Mouse (Mus musculus): Measurements from ENCODE around the gene Adamts7.

DNA sequence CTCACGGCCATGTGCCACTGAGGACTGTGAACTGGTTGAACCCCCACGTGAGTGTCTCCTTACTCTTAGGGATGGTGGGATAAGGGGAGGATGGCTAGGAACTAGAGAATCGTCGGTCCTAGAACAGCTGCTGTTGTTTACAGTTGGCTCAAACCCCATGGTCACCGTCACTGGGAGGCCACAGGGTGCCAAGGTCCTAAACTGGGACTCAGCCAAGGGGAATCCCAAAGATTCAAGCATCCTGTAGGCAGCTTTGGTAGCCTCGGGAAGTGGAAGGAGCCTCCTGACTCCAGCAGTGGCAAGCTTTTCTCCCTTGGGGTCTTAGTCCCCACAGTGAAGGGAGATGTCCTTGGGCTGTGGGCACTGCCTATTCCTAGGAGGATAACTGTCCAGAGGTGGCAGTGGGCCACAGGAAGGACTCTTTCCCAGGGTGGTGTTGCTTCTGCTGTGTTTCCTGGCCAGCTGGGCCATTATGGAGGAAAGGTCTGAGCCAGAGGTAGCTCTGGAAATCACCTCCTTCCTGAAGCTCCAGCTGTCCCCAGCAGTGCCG is 34.3 kb downstream of the Adamts7 start:
- TF ChIP-seq POLR2A (IDR thresholded peaks at IDR 0.05; ENCODE audit: insufficient read length, low read depth) (no peak), MYOD1 (IDR thresholded peaks at IDR 0.05; ENCODE audit: control insufficient read depth in 1 of 3, insufficient read length in 2 of 3, low read depth in 2 of 3) (peak in 1 of 3 experiments; percentile 32), USF1 (IDR thresholded peaks at IDR 0.05; ENCODE audit: low read depth) (no peak), CEBPB (IDR thresholded peaks at IDR 0.05; ENCODE audit: insufficient read depth, poor library complexity, severe bottlenecking) (no peak), TCF12 (IDR thresholded peaks at IDR 0.05; ENCODE audit: insufficient read depth, poor library complexity, severe bottlenecking) (no peak), REST (IDR thresholded peaks at IDR 0.05; ENCODE audit: insufficient read depth, insufficient read length) (no peak), E2F4 (IDR thresholded peaks at IDR 0.05; ENCODE audit: insufficient read depth) (no peak), MAX (IDR thresholded peaks at IDR 0.05; ENCODE audit: low read depth) (no peak), POLR2AphosphoS2 (IDR thresholded peaks at IDR 0.05; ENCODE audit: insufficient read length, low read depth) (no peak)

Measured in myocyte (in vitro differentiated cells).